Mouse (Mus musculus) fibroblast of lung, adult 2 months (primary cell): ENCODE results near the gene Ccdc73.

Experiments used
- DNase-seq: peaks from one replicate; pipeline ENCODE4 v3.0.0-alpha.2; 2011; ENCODE audit warnings: low read depth

Ccdc73 gene

GRCm38 (mm10) chr2:105026950-105027695 lies 159.5 kb downstream of the Ccdc73 start:
- DNase-seq: no peak

GRCm38 (mm10) chr2:105028806-105029205 lies 161.2 kb downstream of the Ccdc73 start:
- DNase-seq: no peak

DNA sequence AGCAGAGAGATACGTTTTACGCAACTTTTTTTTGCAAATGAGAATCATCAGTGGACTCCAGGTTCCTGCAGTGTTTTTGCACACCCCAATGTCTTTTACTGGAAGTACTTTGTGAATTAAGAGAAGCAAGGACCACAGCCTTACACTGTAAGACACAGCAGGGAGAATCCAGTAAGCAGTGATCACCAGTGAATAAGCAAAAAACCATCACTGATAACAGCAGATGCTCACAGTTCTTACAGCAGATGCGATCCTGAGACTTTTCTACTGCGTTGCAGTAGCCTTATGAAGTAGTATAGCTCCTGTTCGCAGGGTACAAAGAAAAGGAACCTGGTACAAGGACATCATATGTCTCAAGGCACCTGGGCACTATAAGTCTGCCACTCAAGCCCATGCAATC lies 162.9 kb downstream of the Ccdc73 start:
- DNase-seq: no peak

DNA sequence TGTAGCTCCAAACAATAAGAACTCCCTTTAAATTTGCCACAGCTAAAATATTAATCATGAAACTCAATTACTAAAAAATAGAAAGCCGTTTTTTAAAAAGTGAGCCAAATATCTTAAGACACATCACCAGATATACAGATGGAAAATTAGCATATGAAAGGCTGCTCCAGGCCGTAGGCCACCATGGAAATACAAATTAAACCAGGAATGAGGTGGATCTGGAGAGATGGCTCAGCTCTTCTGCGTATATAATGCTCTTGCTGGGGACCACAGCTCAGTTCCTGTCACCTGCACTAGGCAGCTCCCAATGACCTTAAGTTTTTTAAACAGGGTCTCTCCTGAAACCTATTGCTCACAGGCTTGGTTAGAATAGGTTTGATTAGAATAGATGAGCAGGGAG lies 166.5 kb downstream of the Ccdc73 start:
- DNase-seq: no peak

DNA sequence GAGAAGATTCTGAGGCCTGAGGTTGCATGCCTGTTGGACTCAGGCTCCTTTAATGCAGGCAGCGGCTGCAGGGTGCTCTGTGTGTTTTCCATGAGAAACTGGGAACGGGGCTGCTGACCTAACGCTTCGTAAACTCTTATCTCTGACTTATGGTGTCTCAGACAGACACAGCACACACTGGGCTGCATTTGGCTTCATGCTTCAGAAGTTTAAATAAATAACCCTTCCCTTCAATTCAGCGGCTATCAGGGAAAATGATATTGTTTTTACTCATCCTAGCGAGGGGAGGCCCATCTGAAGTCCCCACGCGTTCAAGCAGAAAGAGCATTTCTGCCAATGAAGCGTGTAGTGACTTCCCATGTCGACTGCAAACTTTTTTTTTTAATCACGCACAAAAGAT lies 168.4 kb downstream of the Ccdc73 start:
- DNase-seq: no peak

DNA sequence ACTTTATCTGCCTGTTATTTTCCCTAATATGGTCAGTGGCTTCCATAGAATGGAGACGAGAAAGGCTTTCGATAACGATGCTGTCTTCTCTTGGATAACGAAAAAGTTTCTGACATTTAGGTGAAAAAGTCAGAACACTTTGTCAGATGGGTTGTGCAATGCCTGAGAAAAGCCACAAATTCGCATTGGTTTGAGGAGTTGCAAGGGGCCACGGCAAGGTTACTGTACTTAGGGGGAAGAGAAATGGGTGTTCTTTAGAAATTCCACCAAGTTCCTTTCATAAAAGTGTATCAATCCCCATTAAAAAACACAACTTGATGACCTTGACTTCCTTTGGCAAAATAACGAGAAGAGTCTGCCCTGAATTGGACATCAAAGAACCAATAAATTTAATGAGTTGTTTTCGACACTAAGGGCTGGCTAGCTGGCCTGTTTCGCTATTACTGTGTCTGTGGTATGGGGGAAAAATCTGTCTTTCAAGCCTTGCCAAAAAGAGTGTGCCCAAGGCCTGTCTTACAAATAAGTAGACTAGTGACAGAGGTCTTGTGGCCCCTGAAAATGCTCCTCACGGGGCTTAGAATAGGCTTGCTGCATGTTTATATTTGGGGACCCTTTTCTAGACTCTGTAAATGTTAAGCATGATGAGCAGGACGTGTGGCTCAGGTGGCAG lies 168.9 kb downstream of the Ccdc73 start:
- no peak for DNase-seq

GRCm38 (mm10) chr2:105037956-105038569 lies 170.5 kb downstream of the Ccdc73 start:
- DNase-seq: no peak

DNA sequence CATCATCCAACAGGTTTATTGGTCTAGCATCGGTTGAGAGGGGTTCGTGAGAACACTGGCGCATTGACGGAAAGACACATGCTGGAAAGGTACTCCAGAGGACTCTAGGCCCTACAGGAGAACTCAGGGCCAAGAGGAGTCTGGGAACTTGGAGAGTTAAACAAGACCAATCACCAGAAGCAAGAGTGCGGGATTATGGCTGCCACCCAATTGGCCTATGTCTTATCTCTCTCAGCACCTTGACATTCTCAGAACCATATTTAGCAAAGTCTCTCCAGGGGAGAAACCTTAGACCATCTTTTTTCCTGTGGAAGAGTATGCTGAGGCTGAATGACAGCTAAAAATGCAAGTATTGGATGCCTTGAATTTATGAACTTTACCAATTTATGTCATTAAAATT lies 171.3 kb downstream of the Ccdc73 start:
- DNase-seq: no peak

GRCm38 (mm10) chr2:105040859-105041258 lies 173.3 kb downstream of the Ccdc73 start:
- DNase-seq: no peak

DNA sequence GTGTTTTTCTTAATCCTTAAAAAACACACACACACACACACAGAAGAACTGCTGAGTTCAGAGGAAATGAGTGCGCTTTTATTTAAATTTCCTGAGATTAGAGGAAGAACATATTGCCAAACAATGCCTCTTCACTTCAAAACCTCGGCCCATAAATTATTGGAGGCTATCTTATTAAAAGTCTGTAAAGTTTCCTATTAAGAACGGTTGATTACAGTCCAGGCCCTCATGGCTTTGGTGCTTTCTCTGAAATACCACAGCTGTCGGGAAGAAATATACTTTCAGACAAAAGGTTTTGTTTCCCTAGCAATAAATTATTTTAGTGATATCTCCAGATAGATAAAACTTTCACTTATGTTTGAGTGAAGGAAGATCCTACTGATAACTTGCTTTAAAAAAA lies 175.5 kb downstream of the Ccdc73 start:
- no peak for DNase-seq

- no peak for DNase-seq
Observed at GRCm38 (mm10) chr2:105048301-105048700, 180.7 kb downstream of the Ccdc73 start.

DNA sequence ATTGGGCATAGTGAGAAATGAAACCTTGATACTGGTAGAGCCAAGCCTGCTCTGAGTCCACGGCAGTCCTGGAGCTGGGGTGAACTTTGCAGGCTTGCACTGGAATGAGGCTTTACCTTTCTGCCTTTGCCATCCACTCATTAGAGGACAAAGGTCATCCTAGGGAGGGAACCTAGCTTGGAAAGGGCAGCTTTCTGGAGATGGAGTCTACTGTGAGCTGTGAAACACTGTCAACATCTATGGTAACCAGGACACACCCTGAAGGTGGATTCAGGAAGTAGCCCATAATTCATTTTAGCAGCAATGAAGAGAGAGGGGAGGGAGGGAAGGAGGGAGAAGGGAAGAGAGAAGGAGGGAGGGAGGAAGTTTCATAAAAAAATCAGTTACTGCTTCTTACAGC lies 187.9 kb downstream of the Ccdc73 start:
- no peak for DNase-seq

DNA sequence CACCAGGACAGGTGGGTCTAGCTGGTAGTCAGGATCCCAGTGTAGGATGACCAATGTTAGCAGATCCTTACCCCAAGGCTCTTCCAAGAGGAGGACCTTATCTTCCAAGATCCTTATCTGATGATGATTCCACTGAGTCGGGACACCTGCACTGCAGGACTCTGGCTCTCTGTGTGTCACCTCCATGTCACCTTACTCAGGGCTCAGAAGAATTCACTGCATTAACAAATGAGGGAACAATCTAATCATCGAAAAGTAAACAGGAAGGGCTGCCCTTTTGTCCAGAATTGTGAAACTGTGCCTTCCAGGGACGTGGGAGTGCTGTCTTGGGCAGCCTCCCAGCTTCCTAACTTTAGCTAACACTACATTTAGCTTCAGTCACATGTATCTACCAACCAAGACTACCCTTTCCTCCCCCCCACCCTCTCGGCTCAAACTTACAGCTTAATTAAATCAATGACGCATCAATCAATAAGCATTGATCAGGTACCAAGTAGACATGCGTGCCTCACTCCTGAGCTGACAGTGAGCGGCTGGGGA lies 191.0 kb downstream of the Ccdc73 start:
- DNase-seq: no peak

DNA sequence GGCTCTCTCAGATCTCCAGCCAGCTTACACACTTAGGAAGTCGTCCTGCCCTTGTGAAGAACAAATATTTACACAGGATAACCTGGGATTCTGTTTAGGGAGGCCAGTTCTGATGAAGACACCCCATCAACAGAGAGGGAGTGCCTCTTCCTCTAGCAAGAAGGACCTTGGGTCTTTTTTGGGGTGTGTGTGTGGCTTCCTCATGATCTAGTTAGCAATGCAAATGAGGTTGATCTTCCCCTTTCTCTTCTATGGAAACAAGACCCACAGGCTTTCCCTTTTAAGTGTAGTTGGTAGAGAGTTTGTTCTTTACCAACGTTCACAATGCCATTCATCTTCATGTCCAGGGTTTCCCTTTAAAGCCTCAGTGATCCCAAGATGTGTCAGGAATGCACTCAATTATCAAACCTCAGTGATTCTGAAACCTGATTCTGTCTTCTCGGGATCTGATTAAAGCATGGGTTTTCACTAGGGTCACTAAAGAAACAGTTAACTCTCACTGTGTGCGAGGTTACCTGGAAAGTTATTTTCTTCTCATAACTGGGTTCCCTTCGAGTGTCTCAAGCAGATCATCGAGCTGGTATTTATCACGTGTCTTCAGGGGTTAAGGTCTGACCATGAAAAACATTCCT lies 195.3 kb downstream of the Ccdc73 start:
- DNase-seq: no peak
